Mouse (Mus musculus) adrenal gland, postnatal 0 days (tissue): ENCODE measurements around the gene Il2rb. TPM values are rescaled to one million over a fixed set of nuclear protein-coding genes. Genes with fewer than 3 reads are reported as not detected.

Experiments
- polyA plus RNA-seq: library from polyadenylated mRNA; unstranded; fragments of >200 nt; fragmentation: Nextera tagmentation; extraction: Ambion mirVana; gene quantifications from 2 replicates; pipeline ENCODE4 v1.2.1, GENCODE M21; 2015

Gene Il2rb
- polyA plus RNA-seq: 0.47 and 1.1 TPM in 2 replicates

DNA sequence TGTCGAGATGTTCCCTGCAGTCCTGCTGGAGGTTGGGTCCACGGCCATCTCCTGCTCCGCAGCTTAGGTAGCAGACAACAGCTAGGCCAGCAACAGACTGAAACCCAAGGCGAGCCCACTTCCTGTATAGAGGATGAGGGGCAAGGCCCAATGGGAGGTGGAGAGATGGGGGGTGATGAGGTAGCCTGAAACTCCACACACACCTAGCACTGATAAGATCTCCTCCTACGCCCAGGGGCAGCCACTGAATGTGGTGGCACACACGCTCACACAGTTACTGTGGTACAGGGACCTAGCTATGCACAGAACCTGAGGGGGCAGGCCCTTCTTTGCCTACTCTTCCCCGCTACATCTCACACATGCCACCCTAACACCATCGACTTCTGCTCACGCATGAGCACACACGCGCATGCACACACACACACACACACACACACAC lies at the start of gene Il2rb:
Gene Il2rb (minus strand): TSS at position 304 of the 439 bp plus-strand sequence.

GRCm38 (mm10) chr15:78544561-78545001 lies 49.5 kb upstream of the Il2rb start, which contains the start of gene Sstr3:
Gene Sstr3, minus strand, starts transcription at chr15:78544685.

DNA sequence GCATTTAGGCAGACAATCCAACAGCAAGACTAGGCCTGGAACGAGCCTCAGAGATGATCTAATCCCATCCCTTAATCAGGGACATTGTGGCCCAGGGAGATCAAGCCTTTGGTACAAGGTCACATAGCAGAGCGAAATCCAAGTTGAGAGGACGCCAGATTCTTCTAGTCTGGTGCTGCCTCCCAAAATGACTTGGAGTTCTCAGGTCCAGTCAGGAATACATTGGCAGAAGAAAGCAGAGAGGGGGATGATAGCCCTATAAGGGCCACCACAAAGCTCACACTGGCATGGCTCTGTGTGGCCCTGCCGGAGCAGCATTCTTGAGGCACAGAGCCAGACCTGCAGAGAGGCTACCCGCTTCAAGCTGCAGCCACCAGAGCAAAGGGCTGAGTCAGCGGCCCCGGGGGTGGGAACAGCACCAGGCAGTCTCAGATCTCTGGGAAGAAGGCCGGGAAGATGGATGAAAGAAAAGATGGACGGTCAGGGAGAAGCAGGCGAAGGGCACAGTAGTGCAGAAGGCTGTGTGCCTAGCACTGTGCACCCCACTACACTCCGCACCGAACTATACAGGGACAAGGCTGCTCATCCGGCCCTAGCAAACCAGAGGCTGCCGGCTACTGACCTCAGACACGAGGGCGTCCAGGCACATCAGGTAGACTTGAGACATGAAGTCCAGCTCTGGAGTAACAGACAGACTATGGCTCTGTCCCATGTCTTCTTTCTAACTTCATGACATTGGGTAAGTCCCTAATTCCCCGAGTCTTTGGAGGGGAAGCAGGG lies 35.8 kb upstream of the Il2rb start, which contains the start of gene C1qtnf6:
Gene C1qtnf6 (minus strand): TSS at position 746 of the 780 bp plus-strand sequence.

DNA sequence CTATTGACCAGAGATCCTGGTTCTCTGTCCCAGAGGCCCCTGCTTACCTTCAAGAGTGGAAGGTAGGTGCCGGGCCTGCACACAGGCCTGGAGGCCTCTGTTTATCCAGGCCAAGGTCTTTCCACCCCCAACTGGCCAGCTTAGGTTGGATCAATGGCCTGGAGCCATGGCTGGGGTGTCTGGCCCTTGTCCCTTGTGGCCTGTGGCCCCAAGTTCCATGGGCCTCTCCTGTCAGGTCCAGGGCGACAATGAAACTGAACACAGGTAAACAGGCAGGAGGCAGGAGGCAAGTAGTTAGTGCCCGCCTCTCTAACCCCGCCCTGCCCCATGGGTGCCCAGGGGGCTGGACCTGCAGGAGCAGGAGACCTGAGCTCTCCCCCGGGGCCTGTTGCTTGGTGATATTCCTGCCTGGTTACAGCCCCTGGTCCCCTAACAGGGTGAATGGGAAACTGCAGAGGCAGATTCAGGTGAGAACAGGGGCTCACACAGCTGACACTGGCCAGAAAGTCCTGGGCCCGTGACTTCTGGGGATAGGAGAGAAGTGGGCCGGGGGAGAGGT lies 26.6 kb downstream of the Il2rb start, which contains the start of gene Tmprss6:
Gene Tmprss6 (minus strand): TSS at position 256 of the 559 bp plus-strand sequence.

Other genes with a start within 250 kb of the Il2rb start
- gene Csf2rb2, start 189.6 kb downstream of the Il2rb start, polyA plus RNA-seq: 0.50 and 0.59 TPM in 2 replicates
- 2.4 and 2.5 TPM in 2 replicates for gene Csf2rb, start 169.5 kb downstream of the Il2rb start, polyA plus RNA-seq
- not detected in 2 replicates for gene Tex33, start 99.4 kb downstream of the Il2rb start, polyA plus RNA-seq
- gene Tst, start 89.4 kb downstream of the Il2rb start, polyA plus RNA-seq: 131 and 250 TPM in 2 replicates
- gene Mpst, start 88.9 kb downstream of the Il2rb start, polyA plus RNA-seq: 2.3 and 3.6 TPM in 2 replicates
- gene Kctd17, start 66.7 kb downstream of the Il2rb start, polyA plus RNA-seq: 42.4 and 48.4 TPM in 2 replicates
- gene Tmprss6, start 26.6 kb downstream of the Il2rb start, polyA plus RNA-seq: 2.8 and 3.1 TPM in 2 replicates
- gene C1qtnf6, start 36.1 kb upstream of the Il2rb start, polyA plus RNA-seq: 35.7 and 62.6 TPM in 2 replicates
- 0.14 and 0.32 TPM in 2 replicates for gene Sstr3, start 49.4 kb upstream of the Il2rb start, polyA plus RNA-seq
- gene Rac2, start 77.5 kb upstream of the Il2rb start, polyA plus RNA-seq: 15.9 and 17.9 TPM in 2 replicates
- 7.9 and 8.0 TPM in 2 replicates for gene Cyth4, start 101.8 kb upstream of the Il2rb start, polyA plus RNA-seq
- gene Elfn2, start 223.5 kb upstream of the Il2rb start, polyA plus RNA-seq: 0.25 and 0.41 TPM in 2 replicates